Mouse (Mus musculus) spleen, embryonic (tissue): ENCODE results near the gene Gne.

ENCODE experiments used
- CTCF ChIA-PET: fragments of 350-600 bp; sonication (Branson Sonifier 250); formaldehyde crosslinking; loops from one replicate; lab custom pipeline; 2022; lab: Charles Lee

Gene Gne

DNA sequence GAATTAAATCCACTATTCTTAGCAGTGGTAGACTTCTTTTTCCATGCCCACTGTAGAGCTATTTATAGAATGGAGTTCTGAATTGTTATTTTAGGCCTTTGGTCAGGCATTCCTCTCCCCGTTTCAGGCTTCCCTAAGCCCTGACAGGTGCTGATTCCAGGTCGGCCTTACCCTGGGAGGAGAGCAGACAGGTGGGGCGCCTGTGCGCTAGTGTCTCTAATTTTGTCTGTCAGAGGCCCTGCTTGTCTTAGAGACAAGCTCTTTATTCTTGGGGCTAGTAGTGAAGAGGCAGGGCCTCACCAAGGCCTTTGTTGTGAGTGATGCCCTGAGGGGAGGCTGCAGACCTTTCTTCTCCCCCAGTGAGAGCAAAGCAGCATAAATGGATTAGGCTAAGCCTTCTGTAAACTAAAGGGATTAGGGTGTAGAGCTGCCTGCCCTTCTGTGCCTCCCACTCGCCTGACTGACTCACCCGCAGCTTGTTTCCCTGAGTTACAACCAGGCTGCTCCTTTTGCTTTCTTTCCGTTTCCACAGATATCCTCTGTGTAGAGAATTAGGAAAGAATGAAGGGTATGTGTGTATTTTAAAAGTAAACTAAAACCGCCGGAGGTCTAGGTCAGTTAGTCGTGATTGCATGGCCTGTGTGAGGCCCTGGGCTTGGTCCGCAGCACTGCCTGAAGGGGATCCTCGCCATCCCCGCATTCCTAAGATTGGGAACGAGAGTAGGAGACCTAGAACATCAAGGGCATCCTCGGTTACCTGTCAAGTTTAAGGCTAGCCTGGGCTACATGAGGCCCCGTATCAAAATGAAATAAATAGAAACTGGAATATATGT, 55.5 kb downstream of the Gne start:
- CTCF ChIA-PET: no interaction called here

GRCm38 (mm10) chr4:44025570-44025969, 58.4 kb downstream of the Gne start:
- CTCF ChIA-PET: interaction anchor here (0.6 kb wide), 1 partner anchor 179 kb away, joined by 3 read pairs; no protein-coding TSS in a partner anchor

GRCm38 (mm10) chr4:44024241-44024640, 59.7 kb downstream of the Gne start:
- CTCF ChIA-PET: no interaction called here

DNA sequence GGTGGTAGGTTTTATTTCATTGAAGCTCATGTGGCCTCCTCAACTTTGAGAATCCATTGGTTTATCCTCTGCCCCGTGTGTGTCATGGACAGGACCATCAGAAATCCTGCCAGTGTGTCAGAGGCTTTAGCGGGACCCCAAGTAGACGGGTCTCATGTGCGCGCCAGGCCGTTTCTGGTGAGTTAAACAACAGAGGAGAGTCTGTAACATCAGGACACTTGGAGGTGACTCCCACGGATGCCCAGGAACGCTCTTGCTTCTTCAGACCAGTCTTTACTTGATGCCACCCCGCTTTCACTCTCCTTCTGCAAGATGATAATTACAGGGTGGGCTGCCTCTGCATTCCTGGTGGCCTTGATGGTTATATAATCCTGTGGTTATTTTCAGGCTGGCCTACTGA, 60.3 kb downstream of the Gne start:
- CTCF ChIA-PET: no interaction called here

GRCm38 (mm10) chr4:44022766-44023165, 61.2 kb downstream of the Gne start:
- CTCF ChIA-PET: no interaction called here

- CTCF ChIA-PET: no interaction called here
These were observed 61.7 kb downstream of the Gne start for GRCm38 (mm10) chr4:44022323-44022722.

DNA sequence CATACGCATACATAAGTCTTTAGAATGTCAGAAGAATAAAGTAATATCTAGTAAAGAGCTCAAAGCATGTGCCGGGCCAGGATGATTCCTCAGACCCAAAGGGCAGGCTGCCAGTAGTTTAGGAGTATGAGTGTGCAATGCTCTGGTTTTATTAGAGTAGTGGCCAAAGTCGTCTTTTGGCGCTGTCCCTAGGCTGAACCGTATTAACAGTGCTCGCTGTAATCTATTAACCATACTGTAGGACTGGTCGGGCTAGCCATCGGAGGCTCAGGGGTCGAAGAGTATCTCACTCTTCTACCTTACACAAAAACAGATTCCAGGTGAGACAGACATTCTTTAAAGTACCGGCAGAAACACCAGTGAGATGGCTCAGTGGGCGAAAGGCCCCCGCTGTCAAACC, 67.2 kb downstream of the Gne start:
- CTCF ChIA-PET: interaction anchor here (0.5 kb wide), 1 partner anchor 46 kb away, joined by 16 read pairs; no protein-coding TSS in a partner anchor

DNA sequence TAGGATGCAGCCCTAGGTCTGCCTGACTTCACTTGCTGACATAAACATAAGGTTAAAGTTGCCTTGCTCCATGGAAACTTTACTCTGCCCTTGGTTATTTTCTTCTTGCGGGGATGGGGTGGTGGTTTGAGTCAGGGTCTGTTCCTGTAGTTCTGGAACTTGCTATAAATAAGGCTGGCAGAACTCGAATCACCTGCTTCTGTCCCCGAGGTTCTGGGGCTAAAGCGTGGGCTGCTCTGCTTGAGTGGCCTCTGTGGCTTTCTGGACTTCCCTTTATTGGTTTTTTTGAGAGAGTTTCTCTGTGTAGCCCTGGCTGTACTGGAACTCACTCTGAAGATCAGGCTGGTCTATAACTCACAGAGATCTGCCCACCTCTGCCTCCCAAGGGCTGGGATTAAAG, 67.9 kb downstream of the Gne start:
- CTCF ChIA-PET: no interaction called here

GRCm38 (mm10) chr4:44013391-44014070, 70.4 kb downstream of the Gne start:
- CTCF ChIA-PET: interaction anchor here (0.6 kb wide), 1 partner anchor 76 kb away, joined by 3 read pairs; no protein-coding TSS in a partner anchor

DNA sequence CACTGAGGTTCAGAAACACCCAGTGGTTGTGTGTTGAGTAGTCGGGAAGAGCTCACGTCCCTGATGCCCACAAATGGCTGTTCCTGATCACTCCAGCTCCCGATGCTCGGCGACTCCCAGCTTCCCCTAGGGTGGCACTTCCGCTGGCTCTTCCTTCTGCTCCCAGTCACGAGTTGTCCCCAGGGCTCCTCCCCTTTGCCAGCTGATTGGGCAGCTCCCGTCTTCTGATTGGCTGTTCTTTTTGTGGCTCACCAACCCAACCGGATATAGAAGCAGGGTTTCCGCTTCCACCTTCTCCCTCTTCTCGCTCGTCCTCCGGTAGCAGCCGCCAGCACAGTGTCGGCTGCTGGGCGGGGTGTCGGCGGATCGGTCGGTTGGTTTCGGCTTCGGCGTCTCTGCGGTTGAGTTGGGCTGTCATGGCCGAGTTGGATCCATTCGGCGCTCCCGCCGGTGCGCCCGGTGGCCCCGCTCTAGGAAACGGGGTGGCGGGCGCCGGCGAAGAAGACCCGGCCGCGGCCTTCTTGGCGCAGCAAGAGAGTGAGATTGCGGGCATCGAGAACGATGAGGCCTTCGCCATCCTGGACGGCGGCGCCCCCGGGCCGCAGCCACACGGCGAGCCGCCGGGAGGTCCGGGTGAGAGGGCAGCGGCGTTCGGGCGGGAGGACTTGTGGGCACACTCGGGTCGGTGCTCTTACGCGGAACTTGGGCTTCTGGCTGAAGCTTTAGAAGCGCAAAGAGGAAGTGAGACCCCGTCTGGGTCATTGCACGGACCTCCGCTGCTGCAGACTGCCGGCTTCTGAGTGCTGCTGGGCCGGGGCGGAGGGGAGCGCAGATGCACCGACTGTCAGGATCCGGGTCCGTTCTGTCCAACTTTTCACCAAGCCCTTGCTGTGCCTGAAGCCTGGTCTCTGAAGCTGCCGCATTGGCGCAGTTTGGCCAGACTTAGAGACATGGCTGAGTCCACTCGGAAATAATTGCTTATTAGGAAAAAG, 71.3 kb downstream of the Gne start:
- CTCF ChIA-PET: interaction anchor here (0.6 kb wide), 1 partner anchor 48 kb away, joined by 4 read pairs; no protein-coding TSS in a partner anchor

DNA sequence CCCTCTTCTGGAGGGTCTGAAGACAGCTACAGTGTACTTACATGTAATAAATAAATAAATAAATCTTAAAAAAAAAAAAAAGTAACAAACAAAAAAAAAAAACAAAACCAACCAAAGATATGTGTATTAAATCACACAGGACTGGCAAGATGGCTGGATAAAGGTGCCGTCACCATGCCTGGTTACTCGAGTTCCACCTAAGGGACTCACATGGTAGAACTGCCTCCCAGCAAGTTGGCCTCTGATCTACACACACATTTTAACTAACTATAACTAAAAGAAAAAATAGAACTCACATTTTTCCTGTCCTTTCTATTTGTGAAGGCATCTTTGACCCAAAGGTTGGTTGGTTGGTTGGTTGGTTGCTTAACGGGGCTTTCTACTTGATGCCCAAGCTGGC, 72.2 kb downstream of the Gne start:
- CTCF ChIA-PET: interaction anchor here (0.6 kb wide), 3 partner anchors 47 to 93 kb away, joined by 3 to 5 read pairs (median 4); no protein-coding TSS in a partner anchor

DNA sequence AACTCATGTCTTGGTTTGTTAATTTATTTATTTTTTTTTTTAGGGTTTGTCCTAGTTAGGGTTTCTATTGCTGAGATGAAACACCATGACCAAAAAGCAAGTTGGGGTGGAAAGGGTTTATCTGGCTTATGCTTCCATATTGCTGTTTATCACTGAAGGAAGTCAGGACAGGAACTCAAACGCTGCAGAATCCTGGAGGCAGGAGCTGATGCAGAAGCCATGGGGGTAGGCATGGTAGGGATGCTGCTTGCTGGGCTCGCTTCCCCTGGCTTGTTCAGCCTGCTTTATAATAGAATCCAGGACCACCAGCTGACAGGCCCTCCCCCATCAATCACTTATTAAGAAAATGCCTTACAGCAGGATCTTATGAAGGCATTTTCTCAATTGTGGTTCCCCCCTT, 73.1 kb downstream of the Gne start:
- CTCF ChIA-PET: no interaction called here

GRCm38 (mm10) chr4:44010176-44010575, 73.8 kb downstream of the Gne start:
- CTCF ChIA-PET: no interaction called here

- CTCF ChIA-PET: no interaction called here
These were observed 79.2 kb downstream of the Gne start for GRCm38 (mm10) chr4:44004623-44005409.

DNA sequence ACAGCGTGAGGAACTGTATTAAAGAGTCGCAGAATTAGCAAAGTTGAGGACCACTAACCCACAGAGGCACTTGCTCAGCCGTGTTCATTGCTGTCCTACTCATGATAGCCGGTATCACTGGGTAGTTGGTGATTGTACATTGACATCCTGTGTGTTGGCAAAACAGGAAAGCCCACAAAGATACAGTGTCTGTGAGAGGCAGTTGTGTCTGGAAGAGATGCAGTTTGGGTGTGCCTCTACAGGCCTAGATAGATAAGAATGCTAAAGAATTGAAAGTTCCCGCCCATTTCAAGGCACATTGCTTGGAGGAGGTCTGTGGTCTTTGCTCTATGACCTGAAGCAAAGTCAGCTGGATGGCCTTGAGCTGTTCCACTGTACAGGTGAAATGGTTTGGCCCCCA, 79.9 kb downstream of the Gne start, which contains the start of gene Clta:
Gene Clta (plus strand): TSS at position 327 of the 400 bp plus-strand sequence.
- CTCF ChIA-PET: no interaction called here

GRCm38 (mm10) chr4:44003622-44004021, 80.4 kb downstream of the Gne start:
- CTCF ChIA-PET: no interaction called here

DNA sequence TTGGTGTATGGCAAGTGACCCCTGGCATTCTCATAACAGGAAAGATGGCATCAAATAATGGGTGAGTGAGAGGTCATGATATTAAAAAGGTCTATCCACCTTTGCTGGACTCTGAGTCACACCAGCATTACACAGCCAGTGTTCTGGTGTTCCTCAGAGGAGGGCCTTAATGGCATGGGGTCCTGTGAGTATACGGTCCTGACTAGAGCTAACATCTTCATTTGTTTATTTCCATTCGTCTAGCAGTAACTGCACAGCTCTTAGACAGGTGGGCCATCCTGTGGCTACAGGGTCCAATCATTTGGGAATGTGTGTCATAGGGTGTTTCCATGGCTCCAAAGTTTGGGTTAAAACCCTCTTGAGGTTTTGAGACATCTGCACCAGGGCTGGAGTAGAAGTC, 89.6 kb downstream of the Gne start:
- CTCF ChIA-PET: no interaction called here

DNA sequence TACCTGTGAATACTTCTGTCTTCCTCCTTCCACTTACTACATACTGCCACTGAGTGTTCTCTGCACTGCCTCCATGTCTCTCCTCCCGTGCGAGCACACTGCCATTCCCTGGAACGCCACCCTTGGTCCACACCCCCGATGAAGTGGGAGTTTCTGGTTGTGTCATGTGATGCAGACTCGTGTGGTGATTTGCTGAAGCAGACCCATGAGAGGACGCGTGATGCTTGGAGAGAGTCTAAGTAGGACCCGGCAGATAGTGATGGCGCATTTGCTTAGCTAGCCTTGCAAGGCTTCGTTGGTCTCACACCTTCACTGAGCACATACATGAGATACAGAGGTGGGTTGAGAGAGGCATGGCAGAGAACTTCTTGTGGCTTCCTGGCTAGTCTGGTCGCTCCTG, 90.9 kb downstream of the Gne start:
- CTCF ChIA-PET: no interaction called here

- CTCF ChIA-PET: no interaction called here
These were observed 95.0 kb downstream of the Gne start for GRCm38 (mm10) chr4:43988976-43989375.

DNA sequence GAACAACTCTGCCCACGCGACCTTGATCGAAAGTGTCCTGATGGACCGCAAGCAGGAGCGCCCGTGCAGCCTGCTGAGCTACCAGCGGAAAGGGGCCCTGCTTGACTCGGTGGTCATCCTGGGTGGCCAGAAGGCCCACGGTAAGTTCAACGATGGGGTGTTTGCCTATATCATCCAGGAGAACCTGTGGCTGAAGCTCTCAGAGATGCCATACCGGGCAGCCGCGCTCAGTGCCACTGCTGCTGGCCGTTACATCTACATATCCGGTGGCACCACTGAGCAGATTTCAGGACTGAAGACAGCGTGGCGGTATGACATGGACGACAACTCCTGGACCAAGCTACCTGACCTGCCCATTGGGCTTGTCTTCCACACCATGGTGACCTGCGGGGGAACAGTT, 99.7 kb downstream of the Gne start:
- CTCF ChIA-PET: interaction anchor here (3.9 kb wide), 1 partner anchor 59 kb away, joined by 27 read pairs; no protein-coding TSS in a partner anchor
